In genomic region chr2:166193509-166193908, GRCm38 (mm10) we compare ENCODE assay signal across 25 mouse cellular contexts. TPM values are rescaled to one million over a fixed set of nuclear protein-coding genes. Genes with fewer than 3 reads are reported as not detected.
DNase-seq lines count a peak whose midpoint lies in the region; ATAC-seq and TF ChIP-seq lines count a peak whose summit lies in the region.
"Had no signal": no experiment of that assay in that cellular context is flagged by ENCODE, and none has a peak within 500 bp of the region (broad histone marks: within the 10 kb centered on the region; RNA-seq: fewer than 3 reads in every experiment).

No protein-coding gene starts in this region.

- no peaks in the 10 kb centered on the region for H3K27me3 ChIP-seq in heart, adult 2 months (ENCODE audit: control insufficient read depth, insufficient read depth, low read length)
- peaks cover 5% of the 10 kb centered on the region; the same call in 1 of the 2 replicates for H3K27me3 ChIP-seq in heart, embryonic 12.5 days (replicated peaks)
- H3K27me3 ChIP-seq in liver, adult 2 months (ENCODE audit: control insufficient read depth, insufficient read depth, low read length): no peaks in the 10 kb centered on the region
- H3K27me3 ChIP-seq in liver, embryonic 12.5 days (replicated peaks): 0 out of 2 replicates have a peak, but pooled peaks cover 1% of the 10 kb centered on the region
- no peaks in the 10 kb centered on the region for H3K27me3 ChIP-seq in testis, adult 2 months (ENCODE audit: control insufficient read depth, insufficient read depth, low read length)
- H3K27me3 ChIP-seq in stomach, postnatal 0 days (ENCODE audit: control insufficient read depth, insufficient read depth, low read length): no peaks in the 10 kb centered on the region
- H3K27me3 ChIP-seq in embryonic facial prominence, embryonic 10.5 days (replicated peaks; ENCODE audit: low read depth, poor library complexity, severe bottlenecking): no peaks in the 10 kb centered on the region; the same call in 1 of the 2 replicates
- H3K27me3 ChIP-seq: embryonic facial prominence, embryonic 12.5 days; intestine, embryonic 15.5 days; liver, embryonic 13.5 days had no signal

- no peak overlapping the region for H3K4me3 ChIP-seq in heart, adult 2 months
- H3K4me3 ChIP-seq in heart, embryonic 12.5 days: no peak overlapping the region
- no peak overlapping the region for H3K4me3 ChIP-seq in liver, adult 2 months (ENCODE audit: insufficient read depth, low read depth, low read length)
- no peak overlapping the region for H3K4me3 ChIP-seq in liver, embryonic 12.5 days
- no peak overlapping the region for H3K4me3 ChIP-seq in testis, adult 2 months (ENCODE audit: control insufficient read depth, low read depth, low read length)
- H3K4me3 ChIP-seq in stomach, postnatal 0 days (ENCODE audit: low read depth, low read length): no peak overlapping the region
- no peak overlapping the region for H3K4me3 ChIP-seq in embryonic facial prominence, embryonic 10.5 days
- H3K4me3 ChIP-seq: embryonic facial prominence, embryonic 12.5 days; hindbrain, embryonic 10.5 days; intestine, embryonic 15.5 days; liver, embryonic 13.5 days; lung, embryonic 15.5 days; neural tube, embryonic 13.5 days had no signal

- H3K4me2 ChIP-seq in heart, embryonic 12.5 days: no peak overlapping the region
- no peak overlapping the region for H3K4me2 ChIP-seq in liver, embryonic 12.5 days
- no peak overlapping the region for H3K4me2 ChIP-seq in stomach, postnatal 0 days (replicated peaks; ENCODE audit: low read depth)
- H3K4me2 ChIP-seq: embryonic facial prominence, embryonic 12.5 days; intestine, embryonic 15.5 days; liver, embryonic 13.5 days; lung, embryonic 15.5 days; midbrain, embryonic 11.5 days; neural tube, embryonic 13.5 days had no signal

- H3K9me3 ChIP-seq in heart, embryonic 12.5 days (replicated peaks): peaks cover 3% of the 10 kb centered on the region; the same call in 1 of the 2 replicates
- no peaks in the 10 kb centered on the region for H3K9me3 ChIP-seq in liver, embryonic 12.5 days (replicated peaks)
- H3K9me3 ChIP-seq in stomach, postnatal 0 days (ENCODE audit: control insufficient read depth, low read length): no peaks in the 10 kb centered on the region
- H3K9me3 ChIP-seq in embryonic facial prominence, embryonic 10.5 days: peaks cover 4% of the 10 kb centered on the region; the same call in 1 of the 2 replicates
- H3K9me3 ChIP-seq: intestine, embryonic 15.5 days; liver, embryonic 13.5 days; lung, embryonic 15.5 days; neural tube, embryonic 13.5 days had no signal

- H3K27ac ChIP-seq in heart, adult 2 months: no peak overlapping the region
- H3K27ac ChIP-seq in heart, embryonic 12.5 days (ENCODE audit: poor library complexity, severe bottlenecking): no peak overlapping the region
- H3K27ac ChIP-seq in liver, adult 2 months (replicated peaks; ENCODE audit: insufficient read depth, low read depth, low read length): no peak overlapping the region
- H3K27ac ChIP-seq in liver, embryonic 12.5 days: no peak overlapping the region
- no peak overlapping the region for H3K27ac ChIP-seq in testis, adult 2 months (ENCODE audit: control insufficient read depth, insufficient read depth, low read depth, low read length)
- H3K27ac ChIP-seq in stomach, postnatal 0 days (replicated peaks): no peak overlapping the region
- no peak overlapping the region for H3K27ac ChIP-seq in embryonic facial prominence, embryonic 10.5 days (replicated peaks)
- H3K27ac ChIP-seq: embryonic facial prominence, embryonic 12.5 days; intestine, embryonic 15.5 days; liver, embryonic 13.5 days; lung, embryonic 15.5 days; neural tube, embryonic 13.5 days had no signal

- no peak overlapping the region for H3K9ac ChIP-seq in heart, adult 2 months (ENCODE audit: low read depth, low read length)
- H3K9ac ChIP-seq in heart, embryonic 12.5 days: no peak overlapping the region
- H3K9ac ChIP-seq in liver, adult 2 months (ENCODE audit: low read depth, low read length): no peak overlapping the region
- H3K9ac ChIP-seq in liver, embryonic 12.5 days: no peak overlapping the region
- H3K9ac ChIP-seq in stomach, postnatal 0 days (ENCODE audit: low read length): no peak overlapping the region
- H3K9ac ChIP-seq: embryonic facial prominence, embryonic 12.5 days; intestine, embryonic 15.5 days; liver, embryonic 13.5 days; lung, embryonic 15.5 days; neural tube, embryonic 13.5 days had no signal

- H3K36me3 ChIP-seq in heart, adult 2 months (ENCODE audit: control insufficient read depth, insufficient read depth, low read length): no peaks in the 10 kb centered on the region
- H3K36me3 ChIP-seq in heart, embryonic 12.5 days: no peaks in the 10 kb centered on the region
- H3K36me3 ChIP-seq in liver, adult 2 months (ENCODE audit: control insufficient read depth, insufficient read depth, low read length): no peaks in the 10 kb centered on the region
- no peaks in the 10 kb centered on the region for H3K36me3 ChIP-seq in liver, embryonic 12.5 days
- no peaks in the 10 kb centered on the region for H3K36me3 ChIP-seq in testis, adult 2 months (ENCODE audit: control insufficient read depth, insufficient read depth, low read length)
- H3K36me3 ChIP-seq in stomach, postnatal 0 days (ENCODE audit: control insufficient read depth, insufficient read depth, low read length): no peaks in the 10 kb centered on the region
- H3K36me3 ChIP-seq in embryonic facial prominence, embryonic 10.5 days (replicated peaks): no peaks in the 10 kb centered on the region
- H3K36me3 ChIP-seq: embryonic facial prominence, embryonic 12.5 days; hindbrain, embryonic 10.5 days; intestine, embryonic 15.5 days; liver, embryonic 13.5 days; lung, embryonic 15.5 days; neural tube, embryonic 13.5 days had no signal

- peaks cover 5% of the 10 kb centered on the region for H3K4me1 ChIP-seq in heart, adult 2 months (ENCODE audit: control insufficient read depth, insufficient read depth, low read length)
- peaks cover 55% of the 10 kb centered on the region for H3K4me1 ChIP-seq in heart, embryonic 12.5 days (replicated peaks)
- H3K4me1 ChIP-seq in liver, adult 2 months (ENCODE audit: control insufficient read depth, insufficient read depth, low read length): no peaks in the 10 kb centered on the region
- no peaks in the 10 kb centered on the region for H3K4me1 ChIP-seq in liver, embryonic 12.5 days
- peaks cover 4% of the 10 kb centered on the region for H3K4me1 ChIP-seq in testis, adult 2 months (ENCODE audit: control insufficient read depth, insufficient read depth, low read length)
- H3K4me1 ChIP-seq in stomach, postnatal 0 days (replicated peaks; ENCODE audit: control insufficient read depth, insufficient read depth): no peaks in the 10 kb centered on the region
- H3K4me1 ChIP-seq in embryonic facial prominence, embryonic 10.5 days: peaks cover 78% of the 10 kb centered on the region
- H3K4me1 ChIP-seq: liver, embryonic 13.5 days had no signal

- no peak for TF ChIP-seq POLR2A in heart, adult 2 months (IDR thresholded peaks at IDR 0.05; ENCODE audit: insufficient read depth, low read depth, low read length)
- TF ChIP-seq POLR2A in liver, adult 2 months (IDR thresholded peaks at IDR 0.05; ENCODE audit: extremely low read depth, insufficient read depth, low read length): no peak
- no peak for TF ChIP-seq POLR2A in testis, adult 2 months (IDR thresholded peaks at IDR 0.05; ENCODE audit: control insufficient read depth, low read depth, low read length)

- intact Hi-C loops in heart, adult 2 months (cut with DNase I): no loop called here

- WGBS in heart, adult 2 months: 89% methylated on average over 3 of the region's 3 CpGs
- WGBS in heart, embryonic 12.5 days: 90% methylated on average over 3 of the region's 3 CpGs
- WGBS in liver, adult 2 months: 94% methylated on average over 3 of the region's 3 CpGs
- 80% methylated on average over 3 of the region's 3 CpGs for WGBS in liver, embryonic 12.5 days (ENCODE audit: insufficient replicate concordance)
- 90% methylated on average over 3 of the region's 3 CpGs for WGBS in stomach, postnatal 0 days
- WGBS in embryonic facial prominence, embryonic 10.5 days: 91% methylated on average over 3 of the region's 3 CpGs

- no peak for DNase-seq in heart, adult 2 months
- DNase-seq in liver, adult 2 months (ENCODE audit: extremely low read depth, low read depth, low spot score): peak; percentile 20
- DNase-seq in testis, postnatal 10 days (ENCODE audit: low spot score): no peak
- no peak for DNase-seq in stomach, postnatal 0 days (ENCODE audit: low spot score)
- DNase-seq in embryonic facial prominence, embryonic 10.5 days (ENCODE audit: low spot score): no peak
- DNase-seq: adrenal gland, postnatal 14 days; cerebellum, adult 11 months; cerebellum, adult 9-10 months; cerebellum, postnatal 36 days; heart, postnatal 14 days; liver, embryonic 13.5 days; lung, postnatal 36 days; thymus, adult 18-20 months; thymus, postnatal 36 days had no signal

- TF ChIP-seq EP300 in heart, adult 2 months (IDR thresholded peaks at IDR 0.05; ENCODE audit: insufficient read depth, low read depth, low read length): no peak
- no peak for TF ChIP-seq EP300 in stomach, postnatal 0 days (optimal IDR thresholded peaks at IDR 0.05)

- peak; percentile 10; the same call in 1 of the 2 replicates for TF ChIP-seq CTCF in heart, adult 2 months (IDR thresholded peaks at IDR 0.05)
- no peak; the same call in 1 of the 2 replicates for TF ChIP-seq CTCF in liver, adult 2 months (IDR thresholded peaks at IDR 0.05; ENCODE audit: low read depth, low read length)
- peak; percentile 29; the same call in 1 of the 2 replicates for TF ChIP-seq CTCF in testis, adult 2 months (IDR thresholded peaks at IDR 0.05; ENCODE audit: control insufficient read depth, insufficient read depth, insufficient replicate concordance, low read depth, low read length)
- peak; percentile 33 for TF ChIP-seq CTCF in stomach, postnatal 0 days (IDR thresholded peaks at IDR 0.05; ENCODE audit: low read depth)

- H3K79me2 ChIP-seq in heart, adult 2 months (replicated peaks; ENCODE audit: control insufficient read depth, insufficient read depth, low read length): no peaks in the 10 kb centered on the region
- no peaks in the 10 kb centered on the region for H3K79me2 ChIP-seq in liver, adult 2 months (ENCODE audit: control insufficient read depth, insufficient read depth, low read length)

- no peak for ATAC-seq in heart, embryonic 12.5 days (ENCODE audit: insufficient number of reproducible peaks, low FRiP score)
- no peak for ATAC-seq in liver, embryonic 12.5 days
- ATAC-seq in stomach, postnatal 0 days (ENCODE audit: low FRiP score, low TSS enrichment): no peak
- ATAC-seq: forebrain, embryonic 14.5 days; hindbrain, embryonic 16.5 days; intestine, embryonic 15.5 days had no signal

RNA-seq across cellular contexts. Expression of gene Sulf2, which starts 38.0 kb away (rescaled TPM):
- total RNA-seq in heart, adult 2 months (2021): 10 to 100 TPM; 38.5 to 43.9 TPM
- polyA plus RNA-seq in heart, adult 2 months (2012; rRNA removed): 51.0 and 75.1 TPM in 2 replicates
- polyA plus RNA-seq in heart, embryonic 12.5 days (2016; fragmentation: Nextera tagmentation; extraction: Ambion mirVana): 136 and 137 TPM in 2 replicates
- total RNA-seq in liver, adult 2 months (2014; rRNA removed): 7.8 and 9.9 TPM in 2 replicates
- polyA plus RNA-seq in liver, adult 2 months (2012; rRNA removed): 16.1 and 21.9 TPM in 2 replicates
- 7.5 and 11.8 TPM in 2 replicates for polyA plus RNA-seq in liver, embryonic 12.5 days (2016; fragmentation: Nextera tagmentation; extraction: Ambion mirVana)
- polyA plus RNA-seq in testis, adult 2 months (2012; rRNA removed): 14.2 and 15.6 TPM in 2 replicates
- 44.2 and 49.1 TPM in 2 replicates for polyA plus RNA-seq in stomach, postnatal 0 days (2015; fragmentation: Nextera tagmentation; extraction: Ambion mirVana)
- 115 and 131 TPM in 2 replicates for polyA plus RNA-seq in embryonic facial prominence, embryonic 10.5 days (2016; fragmentation: Nextera tagmentation; extraction: Ambion mirVana)
